Mouse (Mus musculus): ENCODE data around the gene Snd1.

Gene Snd1

DNA sequence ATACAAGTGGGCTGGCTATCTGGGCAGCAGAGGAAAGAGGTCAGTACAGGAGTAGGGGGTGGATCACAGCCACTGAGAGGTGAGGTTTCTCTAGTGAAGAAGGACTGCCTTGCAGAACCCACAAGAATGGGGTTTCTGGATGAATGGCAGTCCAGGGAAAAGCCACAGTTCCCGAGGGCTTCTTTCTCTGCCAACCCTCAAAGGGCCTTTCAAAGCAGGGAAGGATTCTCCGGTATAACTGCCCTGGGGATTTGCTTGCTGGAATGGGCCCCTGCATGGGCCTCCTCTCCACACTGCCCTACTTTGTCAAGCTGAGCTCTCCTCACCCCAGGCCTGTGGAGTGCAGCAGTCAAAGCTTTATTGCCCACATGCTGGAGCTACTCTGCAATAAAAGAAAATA lies 378.7 kb downstream of the Snd1 start:
- TF ChIP-seq GATA4 (IDR thresholded peaks at IDR 0.05; ENCODE audit: insufficient replicate concordance, low read length): no peak

DNA sequence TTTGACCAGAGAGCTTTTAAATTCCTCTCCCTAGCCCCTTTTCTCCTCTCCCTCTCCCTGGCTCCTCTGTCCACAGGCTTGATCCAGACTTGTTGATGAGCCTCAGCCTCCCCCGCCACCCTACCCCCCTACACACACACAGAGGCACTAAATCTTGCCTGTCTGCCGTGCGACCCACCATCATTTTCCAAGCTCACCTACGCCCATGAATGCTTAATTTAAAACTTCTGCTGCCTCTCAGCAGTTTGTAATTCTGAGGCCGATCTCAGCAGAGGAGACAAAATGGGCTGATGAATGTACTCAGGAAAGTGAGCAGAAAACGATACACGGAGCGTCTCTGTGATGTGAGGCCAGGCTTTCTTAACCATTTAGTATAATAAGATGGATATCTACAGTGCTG lies 379.7 kb downstream of the Snd1 start:
- TF ChIP-seq GATA4 (IDR thresholded peaks at IDR 0.05; ENCODE audit: insufficient replicate concordance, low read length): no peak

DNA sequence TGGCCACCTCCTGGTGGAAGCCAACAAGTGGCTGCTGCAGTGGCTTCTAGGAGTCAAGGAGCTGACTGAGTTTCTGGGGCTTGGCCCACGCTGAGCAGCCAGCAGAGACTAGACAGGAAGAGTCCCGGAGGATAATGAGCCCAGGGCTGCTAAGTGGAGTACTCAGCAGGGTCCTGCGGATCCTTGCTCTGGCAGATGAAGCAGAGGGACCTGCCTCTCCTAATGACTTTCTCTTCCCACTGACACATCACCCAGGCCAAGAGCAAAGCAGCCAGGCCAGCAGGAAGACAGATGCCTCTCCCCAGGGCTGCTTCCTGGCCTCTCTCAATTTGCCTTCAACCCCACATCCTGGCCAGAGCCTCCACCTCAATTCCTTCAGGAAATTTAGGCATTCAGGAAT lies 380.5 kb downstream of the Snd1 start:
- TF ChIP-seq GATA4 (IDR thresholded peaks at IDR 0.05; ENCODE audit: insufficient replicate concordance, low read length): no peak

DNA sequence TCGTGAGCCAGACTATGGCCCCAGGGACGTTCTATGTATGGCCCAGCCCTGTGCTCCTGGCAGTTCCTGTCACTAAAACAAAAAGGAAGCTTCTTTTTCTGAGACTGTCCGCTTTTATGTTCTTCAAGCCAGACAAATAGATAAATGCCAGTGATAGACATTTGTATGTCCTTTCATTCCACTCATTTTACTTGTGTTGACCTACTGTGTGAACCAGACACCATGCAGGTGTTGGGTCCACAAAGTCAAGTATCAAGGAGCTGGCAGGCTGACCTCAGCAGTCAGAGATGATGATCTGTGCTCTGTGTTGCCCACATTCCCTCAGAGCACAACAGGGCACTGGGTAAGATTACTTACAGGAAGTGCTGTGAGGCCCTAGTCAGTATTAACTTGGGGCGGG lies 381.9 kb downstream of the Snd1 start:
- no peak for TF ChIP-seq GATA4 (IDR thresholded peaks at IDR 0.05; ENCODE audit: insufficient replicate concordance, low read length)

DNA sequence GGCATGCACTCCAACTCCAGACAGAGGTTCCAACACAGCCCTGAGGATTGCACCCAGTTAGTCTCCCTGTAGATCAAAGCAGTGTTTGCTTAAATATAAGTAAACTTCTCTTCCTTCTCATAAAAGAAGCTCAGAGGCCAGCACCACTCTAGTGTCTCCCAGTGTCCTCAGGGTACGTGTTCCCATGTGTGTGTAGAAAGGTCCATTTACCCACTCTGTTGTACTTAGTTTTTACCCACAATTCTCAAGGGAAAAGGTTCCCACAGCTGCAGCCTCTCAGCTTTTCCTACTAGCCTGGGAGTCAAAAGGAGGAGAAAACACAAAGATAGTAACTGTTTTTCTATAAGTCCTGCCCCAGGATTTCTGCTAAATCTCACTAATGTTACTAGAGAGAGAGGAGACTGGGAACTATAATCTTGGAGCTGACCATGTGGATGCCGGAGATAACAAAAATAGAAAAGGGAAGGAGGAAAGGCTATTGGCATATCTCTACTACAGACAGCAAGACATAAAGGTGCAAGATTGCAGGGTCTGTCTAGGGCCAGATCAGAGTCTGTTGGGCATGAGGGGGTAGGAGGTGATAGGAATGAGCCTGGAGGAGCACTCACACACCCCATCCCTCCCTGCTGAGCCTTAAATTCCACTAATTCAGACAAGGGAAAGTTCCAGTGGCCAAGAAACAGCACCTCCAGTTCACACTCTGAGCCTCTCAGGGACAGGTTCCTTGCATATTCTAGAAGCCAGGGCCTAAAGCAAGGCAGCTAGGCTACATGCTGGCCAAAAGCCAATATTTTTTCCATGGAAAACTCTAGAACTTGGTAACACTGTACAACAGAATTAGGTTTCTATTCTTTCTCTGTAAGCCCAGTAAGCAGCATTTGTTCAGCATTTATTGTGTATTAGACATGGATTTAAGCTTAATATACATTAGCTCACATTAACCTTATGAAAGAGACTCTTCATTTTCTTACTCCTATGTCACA lies 382.6 kb downstream of the Snd1 start:
- no peak for TF ChIP-seq GATA4 (IDR thresholded peaks at IDR 0.05; ENCODE audit: insufficient replicate concordance, low read length)

DNA sequence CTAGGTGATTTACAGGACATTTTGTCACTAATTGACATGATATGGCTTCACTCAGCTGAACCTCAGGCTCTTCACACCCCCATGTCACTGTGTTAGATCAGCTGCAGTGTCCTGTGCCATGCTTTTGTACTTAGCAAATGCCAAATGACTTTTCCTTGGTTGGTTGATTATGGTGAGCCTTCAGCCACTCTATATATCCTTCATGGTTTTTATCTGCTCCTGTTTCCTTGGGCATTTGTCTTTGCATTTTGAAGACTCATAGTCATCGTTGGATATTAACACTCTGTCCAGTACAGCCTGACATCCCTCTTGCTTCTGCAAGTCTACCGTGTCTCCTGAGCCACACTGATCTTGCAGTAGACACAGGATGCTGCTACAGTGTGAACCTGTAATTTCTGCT lies 384.2 kb downstream of the Snd1 start:
- TF ChIP-seq GATA4 (IDR thresholded peaks at IDR 0.05; ENCODE audit: insufficient replicate concordance, low read length): no peak

DNA sequence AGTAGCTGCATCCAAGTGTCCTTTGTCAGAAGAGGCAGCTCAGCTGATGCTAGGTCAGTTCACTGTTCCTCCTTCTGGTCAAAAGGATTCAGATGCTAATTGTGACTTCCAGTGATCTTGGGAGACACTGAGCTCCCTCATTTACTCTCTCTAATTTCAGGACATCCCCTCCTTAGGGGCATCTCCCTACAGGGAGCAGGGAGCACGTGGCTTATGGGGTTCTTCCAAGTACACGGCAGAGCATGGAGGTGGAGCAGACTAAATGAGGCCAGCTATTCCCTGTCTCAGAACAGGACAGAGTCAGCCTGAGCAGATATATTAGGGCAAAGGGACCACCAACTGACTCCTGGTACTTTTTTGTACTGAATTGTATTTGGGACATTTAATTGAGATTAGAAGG lies 385.5 kb downstream of the Snd1 start:
- no peak for TF ChIP-seq GATA4 (IDR thresholded peaks at IDR 0.05; ENCODE audit: insufficient replicate concordance, low read length)

DNA sequence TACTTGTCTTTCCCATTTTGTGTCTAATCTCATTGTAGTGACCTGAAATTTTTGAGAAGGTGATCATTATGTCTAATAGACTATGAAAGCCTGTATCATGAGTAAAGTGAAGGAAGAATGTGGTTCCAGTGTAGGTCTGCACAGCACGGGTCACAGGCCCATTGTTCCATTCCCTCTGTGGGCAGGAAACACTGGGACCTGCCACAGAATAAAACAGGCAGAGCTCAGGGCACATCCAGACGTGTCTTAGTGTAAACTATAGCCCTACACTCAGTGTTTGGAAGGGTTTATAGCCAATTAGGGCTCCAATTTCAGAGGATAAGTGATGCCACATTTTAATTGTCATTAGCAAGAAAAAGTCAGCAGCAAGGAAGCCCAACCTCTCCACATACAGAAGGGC lies 386.0 kb downstream of the Snd1 start:
- TF ChIP-seq GATA4 (IDR thresholded peaks at IDR 0.05; ENCODE audit: insufficient replicate concordance, low read length): no peak

DNA sequence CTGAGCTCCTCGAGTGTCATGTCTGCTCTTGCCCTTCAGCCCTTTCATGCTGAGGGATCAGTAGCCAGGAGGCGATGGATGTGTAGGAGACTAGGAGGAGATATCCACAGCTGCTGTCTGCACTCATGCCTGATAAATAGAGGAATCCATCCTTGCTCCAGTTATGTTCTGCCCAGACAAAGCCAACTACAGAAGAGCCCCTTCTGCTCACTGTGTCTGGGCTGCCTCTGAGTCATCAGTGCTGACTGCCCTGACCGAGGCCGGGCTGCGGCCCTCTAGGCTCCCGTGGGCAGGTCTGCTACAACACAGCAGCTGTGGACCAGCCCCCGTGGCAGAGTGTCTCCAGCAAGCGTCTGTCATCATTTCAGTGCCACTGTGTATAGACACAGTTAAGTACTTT lies 387.4 kb downstream of the Snd1 start:
- TF ChIP-seq GATA4 (IDR thresholded peaks at IDR 0.05; ENCODE audit: insufficient replicate concordance, low read length): no peak

DNA sequence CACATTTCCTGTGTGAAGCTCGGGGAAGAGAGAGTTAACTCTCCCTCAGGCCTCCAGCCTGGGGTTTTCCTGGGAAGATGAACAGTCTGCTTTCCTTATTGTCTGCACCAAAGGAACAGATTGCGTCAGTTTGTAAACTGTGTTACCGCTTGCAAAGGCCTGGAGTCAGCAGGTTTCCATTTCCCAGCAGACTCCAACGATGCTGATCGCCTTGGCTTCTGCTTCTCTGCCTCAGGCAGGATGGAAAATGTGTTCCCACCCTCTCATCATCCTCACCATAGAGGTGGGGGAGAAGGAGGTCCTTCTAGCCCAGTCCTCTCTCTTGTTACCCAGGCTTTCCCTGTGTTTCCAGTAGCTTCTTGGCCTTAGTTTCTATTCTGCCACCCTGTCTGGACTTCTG lies 389.7 kb downstream of the Snd1 start:
- no peak for TF ChIP-seq GATA4 (IDR thresholded peaks at IDR 0.05; ENCODE audit: insufficient replicate concordance, low read length)

DNA sequence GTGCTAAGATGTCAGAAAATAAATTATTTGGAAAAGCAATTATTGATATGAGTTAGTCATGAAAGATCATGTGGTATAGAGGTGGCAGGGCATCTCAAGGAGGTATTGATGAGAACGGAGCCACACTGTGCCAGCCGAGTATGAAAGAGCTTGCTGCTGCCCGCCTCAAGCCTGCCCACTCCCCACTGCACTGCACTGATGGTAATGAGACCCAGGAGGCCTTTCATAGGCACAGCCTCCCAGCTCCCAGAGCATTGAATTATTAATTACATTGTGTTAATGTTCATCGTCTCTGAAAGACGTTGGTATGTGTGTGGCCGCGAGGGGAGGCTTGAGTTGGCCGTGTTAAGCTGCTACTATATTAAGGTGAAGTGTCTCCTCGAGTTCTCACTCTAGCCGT lies 390.2 kb downstream of the Snd1 start:
- no peak for TF ChIP-seq GATA4 (IDR thresholded peaks at IDR 0.05; ENCODE audit: insufficient replicate concordance, low read length)

DNA sequence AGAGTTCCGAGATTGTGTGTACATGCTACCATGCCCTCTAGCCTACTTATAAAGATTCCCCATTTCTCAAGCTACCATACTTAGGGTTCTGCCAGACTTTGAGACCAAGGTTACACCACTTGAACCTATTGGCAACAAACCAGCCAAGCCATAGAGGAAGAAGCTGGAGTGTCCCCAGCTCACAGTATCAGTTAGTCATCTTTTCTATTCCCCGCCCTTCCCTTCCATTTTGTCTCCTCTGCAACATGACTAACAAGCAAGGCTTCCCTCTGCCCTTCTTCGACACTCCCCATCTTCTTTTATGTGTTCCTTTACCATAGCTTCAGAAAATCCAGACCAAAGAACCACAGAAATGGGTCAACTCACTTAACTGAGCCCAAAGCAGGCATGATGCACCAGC lies 391.3 kb downstream of the Snd1 start:
- no peak for TF ChIP-seq GATA4 (IDR thresholded peaks at IDR 0.05; ENCODE audit: insufficient replicate concordance, low read length)

DNA sequence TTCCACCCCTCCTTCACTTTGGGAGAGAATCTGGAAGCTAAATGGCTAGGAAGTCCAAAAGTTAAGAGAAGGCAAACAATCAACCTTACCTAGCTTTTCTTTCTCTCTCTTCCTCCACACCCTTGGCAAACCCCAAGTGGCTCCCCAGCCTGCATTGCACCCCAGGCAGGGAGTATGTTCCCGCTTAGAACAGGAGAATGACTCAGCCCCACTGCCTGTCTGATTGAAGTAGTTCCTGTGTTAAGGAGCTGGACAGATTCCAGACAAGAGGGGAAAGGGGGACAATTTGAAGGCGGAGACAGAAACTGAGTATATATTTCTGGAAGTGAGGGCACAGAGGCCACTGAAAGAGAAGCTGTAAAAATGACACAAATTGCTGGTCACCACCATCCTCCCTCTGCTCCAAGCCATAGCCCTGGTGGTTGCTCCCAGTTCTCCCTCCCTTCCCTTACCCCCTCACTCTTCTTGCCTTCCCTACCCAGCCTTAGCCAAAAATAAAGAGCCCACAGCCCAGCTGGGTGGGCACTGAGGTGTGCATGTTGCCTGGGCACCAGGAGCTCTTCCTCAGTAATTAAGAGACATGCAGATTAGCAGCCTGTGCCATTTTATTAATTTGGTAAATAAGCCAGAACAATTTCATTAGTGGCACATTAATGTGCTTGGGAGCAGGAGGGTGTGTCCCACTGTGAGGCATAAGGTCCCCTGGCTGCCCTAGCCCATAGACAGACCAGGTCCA lies 392.7 kb downstream of the Snd1 start:
- no peak for TF ChIP-seq GATA4 (IDR thresholded peaks at IDR 0.05; ENCODE audit: insufficient replicate concordance, low read length)

DNA sequence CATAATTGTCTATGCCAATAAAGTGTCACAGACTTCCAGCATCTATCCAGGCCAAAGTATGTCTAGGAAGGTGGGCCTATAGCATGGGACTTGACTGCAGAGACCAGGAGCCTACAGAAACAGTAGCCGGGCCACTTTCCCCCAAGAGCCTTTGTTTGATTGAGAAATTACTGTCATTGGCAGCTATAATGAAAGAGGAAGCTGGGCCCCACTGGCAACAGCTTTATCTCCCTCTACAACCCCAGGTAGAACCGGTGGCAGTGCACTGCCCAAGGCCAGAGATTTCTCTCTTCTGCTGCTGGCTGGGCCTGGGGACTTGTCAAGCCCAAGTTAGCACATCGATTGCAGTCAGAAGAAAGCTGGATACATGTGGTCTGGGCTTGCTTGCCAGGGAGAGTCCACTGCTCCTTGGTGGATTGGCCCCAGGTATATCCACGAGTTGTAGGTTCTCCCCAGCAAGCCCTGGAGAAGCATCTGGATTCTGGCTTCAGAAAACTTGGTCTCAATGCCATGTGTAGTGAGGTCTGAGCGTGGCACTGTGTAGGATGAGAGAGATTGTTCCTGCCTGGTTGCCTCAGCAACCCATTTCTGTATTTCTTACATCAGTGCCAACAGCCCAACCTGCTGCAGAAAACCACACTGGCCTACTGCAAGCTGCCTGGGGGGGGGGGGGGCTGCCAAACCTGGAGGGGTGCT lies 396.9 kb downstream of the Snd1 start:
- TF ChIP-seq GATA4 (IDR thresholded peaks at IDR 0.05; ENCODE audit: insufficient replicate concordance, low read length): no peak

DNA sequence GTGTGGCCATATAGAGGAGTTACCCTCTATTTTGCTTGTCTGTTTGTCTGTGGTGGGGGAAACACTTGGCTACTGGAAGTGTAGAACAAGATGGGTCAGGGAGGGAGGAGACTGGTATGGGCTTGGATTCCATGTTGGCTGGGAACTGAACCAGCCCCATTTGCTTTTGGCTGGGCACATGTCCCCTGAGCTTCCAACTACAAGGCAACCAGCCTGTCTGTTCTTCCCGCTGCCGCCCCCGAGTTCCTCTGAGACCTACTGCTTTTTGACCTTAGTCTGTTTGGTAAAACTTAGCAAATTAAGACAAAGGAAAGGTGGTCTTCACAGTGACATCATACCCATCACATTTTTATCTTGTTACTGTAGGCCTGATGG lies 397.5 kb downstream of the Snd1 start:
- no peak for TF ChIP-seq GATA4 (IDR thresholded peaks at IDR 0.05; ENCODE audit: insufficient replicate concordance, low read length)

DNA sequence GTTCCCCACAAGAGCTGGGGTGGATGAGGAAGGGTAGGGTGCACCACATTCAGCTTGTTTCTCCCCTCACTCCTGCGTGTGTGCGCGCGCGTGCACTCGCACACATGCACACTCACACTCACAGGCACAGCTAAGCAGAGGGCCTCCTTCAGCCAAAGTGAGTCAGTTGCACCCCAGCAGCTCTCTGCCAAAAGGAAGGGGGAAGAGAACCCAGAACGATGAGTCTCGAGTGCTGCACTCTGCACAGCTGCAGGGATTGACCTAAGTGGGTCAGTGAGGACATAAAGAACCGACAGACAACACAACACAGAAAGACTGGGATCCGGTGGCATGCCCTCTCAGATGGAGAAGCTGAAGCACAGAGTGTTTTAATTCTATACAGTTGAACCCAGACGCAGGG lies 399.1 kb downstream of the Snd1 start:
- TF ChIP-seq GATA4 (IDR thresholded peaks at IDR 0.05; ENCODE audit: insufficient replicate concordance, low read length): no peak

All from liver, adult (tissue).